Mouse (Mus musculus): ENCODE results near the gene Cntn2.

Gene Cntn2

GRCm38 (mm10) chr1:132557901-132558631, 15.0 kb upstream of the Cntn2 start:
- peak; percentile 71 for DNase-seq

- DNase-seq: no peak
Measured at GRCm38 (mm10) chr1:132543789-132544188, 733 bp upstream of the Cntn2 start.

- DNase-seq: peak; percentile 73
Measured at GRCm38 (mm10) chr1:132541824-132542599, 1.0 kb downstream of the Cntn2 start.

- peak; percentile 82 for DNase-seq
Measured at GRCm38 (mm10) chr1:132541171-132541823, 1.8 kb downstream of the Cntn2 start.

GRCm38 (mm10) chr1:132540701-132541100, 2.4 kb downstream of the Cntn2 start:
- DNase-seq: no peak

- peak; percentile 94 for DNase-seq
Measured at GRCm38 (mm10) chr1:132537736-132538135, 5.3 kb downstream of the Cntn2 start.

- DNase-seq: no peak
Measured at GRCm38 (mm10) chr1:132536416-132536815, 6.6 kb downstream of the Cntn2 start.

GRCm38 (mm10) chr1:132535541-132535940, 7.5 kb downstream of the Cntn2 start:
- DNase-seq: no peak

- DNase-seq: no peak
Measured at GRCm38 (mm10) chr1:132533840-132534239, 9.2 kb downstream of the Cntn2 start.

- DNase-seq: no peak
Measured at GRCm38 (mm10) chr1:132532521-132532920, 10.5 kb downstream of the Cntn2 start.

- DNase-seq: no peak
Measured at GRCm38 (mm10) chr1:132530631-132531191, 12.3 kb downstream of the Cntn2 start.

GRCm38 (mm10) chr1:132528647-132529334, 14.3 kb downstream of the Cntn2 start:
- peak; percentile 94 for DNase-seq

GRCm38 (mm10) chr1:132528071-132528470, 15.0 kb downstream of the Cntn2 start:
- DNase-seq: no peak

GRCm38 (mm10) chr1:132525832-132526231, 17.2 kb downstream of the Cntn2 start:
- DNase-seq: peak; percentile 94

- DNase-seq: no peak
Measured at GRCm38 (mm10) chr1:132523920-132524319, 19.1 kb downstream of the Cntn2 start.

GRCm38 (mm10) chr1:132523048-132523447, 20.0 kb downstream of the Cntn2 start:
- no peak for DNase-seq

- DNase-seq: peak; percentile 45
Measured at GRCm38 (mm10) chr1:132520764-132521163, 22.3 kb downstream of the Cntn2 start.

- no peak for DNase-seq
Measured at GRCm38 (mm10) chr1:132519734-132520133, 23.3 kb downstream of the Cntn2 start.

- DNase-seq: peak; percentile 80
Measured at GRCm38 (mm10) chr1:132518621-132519020, 24.4 kb downstream of the Cntn2 start.

GRCm38 (mm10) chr1:132516776-132517175, 26.3 kb downstream of the Cntn2 start:
- DNase-seq: peak; percentile 31

GRCm38 (mm10) chr1:132515339-132515738, 27.7 kb downstream of the Cntn2 start:
- no peak for DNase-seq

GRCm38 (mm10) chr1:132512106-132512505, 30.9 kb downstream of the Cntn2 start:
- peak; percentile 53 for DNase-seq

- DNase-seq: peak; percentile 47
Measured at GRCm38 (mm10) chr1:132511521-132511920, 31.5 kb downstream of the Cntn2 start.
